Mouse (Mus musculus) heart, adult 9 months (tissue): ENCODE measurements around the gene Zxdc.

Source experiments
- DNase-seq, 2 experiments: peaks; one replicate each; pipeline ENCODE4 v3.0.0; 2022; ENCODE audit warnings: low spot score in 2 of 2

Zxdc gene

DNA sequence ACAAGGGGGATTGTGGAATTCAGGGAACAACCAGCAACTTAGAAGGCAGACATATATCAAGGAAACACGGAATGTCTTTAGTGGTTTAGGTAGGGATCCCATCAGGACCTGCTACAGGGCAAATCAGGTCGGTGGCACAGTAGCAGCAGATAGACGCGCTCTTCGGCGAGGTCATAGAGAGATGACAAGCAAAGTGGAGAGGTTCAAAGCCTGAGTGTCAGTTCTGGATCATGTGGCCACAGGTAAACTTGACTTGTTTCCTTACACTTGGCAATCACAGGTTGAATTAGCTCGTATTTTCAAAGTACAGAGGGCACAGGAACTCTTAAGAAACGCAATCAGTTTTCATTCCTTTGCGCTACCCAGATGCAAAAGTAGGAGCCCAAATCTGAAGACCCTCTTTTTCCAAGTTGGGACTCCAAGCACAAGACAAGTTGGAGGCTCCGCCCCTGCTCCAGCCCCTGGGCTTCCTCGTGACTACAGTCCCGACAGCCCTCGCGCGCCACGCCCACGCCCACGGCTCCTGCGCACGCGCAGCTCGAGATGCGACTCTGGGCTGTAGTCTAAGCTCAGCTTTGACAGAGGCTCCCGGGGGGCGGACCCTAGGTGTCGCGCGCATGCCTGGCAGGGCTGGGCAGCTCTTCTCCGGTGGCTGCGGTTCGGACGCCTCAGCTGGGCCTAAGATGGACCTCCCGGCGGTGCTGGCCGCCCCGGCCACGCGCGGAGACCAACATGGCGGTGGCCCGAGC, at the start of gene Zxdc:
Gene Zxdc, plus strand, starts transcription at position 517 of the 749 bp plus-strand sequence.
- DNase-seq: peak; percentile 99 to 100

DNA sequence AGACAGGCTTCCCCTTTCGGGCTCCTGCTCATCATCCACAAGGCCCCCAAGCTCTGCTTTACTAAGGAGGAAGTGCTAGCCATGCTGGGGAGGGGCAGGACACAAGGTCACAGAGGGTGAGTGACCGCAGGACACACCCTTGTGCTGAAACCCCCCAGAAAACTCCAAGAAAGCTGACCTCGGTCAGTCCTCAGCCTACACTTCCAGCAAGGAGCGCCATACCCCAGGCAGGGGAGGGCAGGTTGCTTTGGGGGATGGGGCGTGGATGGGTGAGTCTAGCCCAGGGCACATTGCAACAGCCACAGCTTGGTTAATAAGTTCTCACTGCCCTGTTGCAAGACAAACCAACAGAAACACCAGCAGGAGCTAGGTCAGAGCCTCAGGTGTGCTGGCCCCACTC, 48.9 kb upstream of the Zxdc start:
- no peak for DNase-seq

DNA sequence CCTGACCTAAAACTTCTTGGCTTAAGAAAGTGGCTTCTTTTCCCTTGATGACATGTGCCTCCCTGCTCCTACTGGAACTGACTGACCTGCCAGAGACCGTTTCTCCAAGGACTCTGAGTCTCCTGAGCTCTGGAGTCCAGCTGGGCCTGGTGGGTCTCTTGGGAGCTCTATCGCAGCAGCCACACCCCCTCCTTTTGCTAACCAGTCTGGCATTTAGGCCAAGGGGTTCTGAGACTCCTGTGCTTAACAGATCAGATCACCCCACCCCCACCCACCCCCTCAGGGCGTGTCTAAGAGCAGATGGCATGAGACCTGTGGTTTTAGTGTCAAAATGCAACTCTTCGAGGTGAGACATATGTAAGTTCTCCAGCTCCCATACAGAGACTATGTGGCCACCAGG, 47.5 kb upstream of the Zxdc start:
- no peak for DNase-seq

DNA sequence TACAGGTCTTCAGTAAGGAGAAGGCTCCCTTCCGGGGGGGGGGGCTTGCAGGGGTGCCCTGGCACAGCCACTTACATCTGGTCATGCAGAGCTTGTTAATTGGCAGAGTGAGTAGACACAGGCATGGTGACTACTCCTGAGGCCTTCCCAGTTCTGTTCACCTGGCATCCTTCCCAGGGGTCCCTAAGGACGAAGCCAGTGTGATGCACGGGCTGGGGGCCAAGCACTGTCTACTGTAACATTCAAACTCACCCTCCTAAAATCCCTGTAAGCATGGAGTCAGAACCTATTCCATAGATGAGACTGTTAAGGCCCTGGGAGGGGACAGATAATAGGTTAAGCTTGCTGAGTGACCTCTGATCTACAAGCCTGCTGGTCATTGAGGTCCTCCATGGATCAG, 45.3 kb upstream of the Zxdc start:
- no peak for DNase-seq

DNA sequence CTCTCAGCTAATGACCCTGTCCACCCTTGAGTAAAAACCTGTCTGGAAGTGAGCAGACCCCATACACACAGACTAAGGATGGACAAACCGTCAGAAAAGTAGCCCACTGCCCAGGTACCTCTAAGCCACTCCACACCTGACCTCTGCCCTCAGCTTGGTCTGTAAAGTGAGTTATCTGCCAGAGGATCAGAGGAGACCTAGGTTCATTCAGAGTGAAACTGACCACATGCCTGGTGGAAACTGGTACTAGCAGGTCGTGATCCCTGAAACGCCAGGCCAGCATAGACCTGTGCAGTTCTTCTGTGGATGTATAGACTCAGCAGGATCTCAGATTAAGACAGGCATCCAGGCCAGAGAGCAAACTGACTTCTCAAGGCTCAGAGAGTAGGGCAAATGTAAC, 44.8 kb upstream of the Zxdc start:
- no peak for DNase-seq

DNA sequence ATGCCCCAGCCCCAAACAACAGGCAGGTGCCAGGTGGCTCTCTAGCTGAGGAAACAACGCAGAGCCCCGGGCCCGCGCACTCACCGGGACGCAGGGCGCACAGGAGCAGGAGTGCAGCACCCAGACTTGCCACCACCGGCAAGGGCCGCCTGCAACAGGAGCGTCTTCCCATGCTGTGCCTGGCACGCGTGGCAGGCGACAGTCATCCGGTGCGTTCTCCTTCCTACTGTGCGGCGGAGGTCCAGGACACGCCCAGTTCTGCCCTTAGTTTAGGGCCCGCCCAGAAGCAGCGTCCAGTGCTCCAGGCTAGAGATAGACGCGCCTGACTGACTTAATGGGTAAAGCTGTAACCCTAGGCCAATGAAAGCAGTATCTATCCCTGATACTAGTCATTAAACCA, 44.3 kb upstream of the Zxdc start, which contains the start of gene Chst13:
Gene Chst13, minus strand, starts transcription at position 195 of the 400 bp plus-strand sequence.
- DNase-seq: no peak

DNA sequence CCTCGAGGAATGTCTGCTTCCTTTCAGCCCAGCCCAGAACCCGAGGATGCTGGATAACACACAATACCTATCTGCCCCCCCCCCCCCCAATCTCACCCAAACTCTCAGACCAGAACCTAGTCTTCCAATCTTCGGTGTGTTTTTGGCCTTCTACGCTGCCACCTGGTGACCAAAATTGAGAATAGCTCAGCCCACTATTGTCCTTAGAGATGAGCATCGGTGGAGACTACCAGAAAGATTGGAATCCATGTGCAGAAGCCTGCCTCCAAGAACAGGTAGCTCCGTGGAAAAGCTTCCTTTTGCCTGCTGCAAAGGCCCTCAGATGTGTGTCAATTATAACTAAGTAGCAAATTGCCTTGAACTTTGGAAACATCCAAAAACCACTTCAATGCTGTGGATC, 41.6 kb upstream of the Zxdc start:
- DNase-seq: no peak

DNA sequence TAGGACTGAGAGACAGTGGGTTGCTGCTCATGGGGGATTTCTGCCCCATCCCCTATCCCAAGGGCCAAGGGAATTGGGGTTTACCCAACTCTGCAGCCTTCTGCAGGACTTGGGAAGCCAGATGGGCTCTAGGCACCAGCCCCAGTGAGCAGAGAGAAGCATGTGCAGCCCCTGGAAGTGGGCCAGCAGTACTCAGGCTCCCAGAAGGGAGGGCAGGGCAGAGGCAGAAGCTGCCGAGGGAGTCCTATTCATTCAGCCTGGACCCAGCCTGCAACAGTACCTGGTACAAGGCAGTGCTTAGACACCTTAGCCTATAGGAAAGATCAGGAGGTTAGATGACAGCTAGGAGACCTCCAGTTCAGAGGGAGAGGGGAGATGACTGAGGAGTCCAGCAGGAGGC, 39.3 kb upstream of the Zxdc start:
- peak; percentile 44 to 47 for DNase-seq

DNA sequence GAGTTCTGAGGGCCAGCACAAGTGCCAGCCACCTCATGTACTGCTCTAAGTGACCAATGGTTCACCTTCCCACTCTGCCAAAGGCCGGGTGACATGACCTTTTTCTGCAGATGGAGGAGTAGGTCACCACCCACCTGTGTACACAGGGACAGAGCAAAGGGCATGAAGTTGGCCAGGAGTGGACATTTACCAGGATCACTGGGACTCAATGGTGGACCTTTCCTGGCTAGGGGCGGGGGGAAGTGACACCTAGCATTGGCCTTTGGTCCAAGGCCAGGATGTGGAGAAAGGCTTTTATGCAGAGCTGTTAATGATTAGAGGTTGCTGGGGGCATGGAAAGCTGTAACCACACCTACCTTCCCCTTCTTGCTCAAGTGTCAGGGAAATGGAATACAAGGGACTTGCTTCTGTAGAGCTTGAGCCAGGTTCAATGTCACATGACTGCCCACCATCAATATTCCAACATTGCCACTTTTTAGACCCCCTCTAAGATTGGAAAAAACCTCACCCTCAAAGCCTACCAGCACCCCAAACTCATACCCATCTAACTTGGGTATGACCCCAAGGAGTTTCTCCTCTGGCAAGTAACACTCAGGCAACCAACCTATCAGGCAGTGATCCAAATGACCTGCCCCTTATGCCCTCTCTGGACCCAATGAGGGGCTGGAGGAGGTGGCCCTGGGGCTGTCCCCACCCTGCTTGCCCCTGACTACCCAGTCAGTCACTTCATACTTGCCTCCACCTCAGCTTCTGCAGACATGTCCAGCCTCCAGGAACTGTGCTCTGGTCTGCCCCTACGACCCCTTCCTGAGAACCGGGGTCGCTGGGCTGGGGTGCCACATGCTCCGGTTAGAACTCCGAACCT, 36.5 kb upstream of the Zxdc start, which contains the start of gene Uroc1:
Gene Uroc1, plus strand, starts transcription at position 724 of the 865 bp plus-strand sequence.
- no peak for DNase-seq

DNA sequence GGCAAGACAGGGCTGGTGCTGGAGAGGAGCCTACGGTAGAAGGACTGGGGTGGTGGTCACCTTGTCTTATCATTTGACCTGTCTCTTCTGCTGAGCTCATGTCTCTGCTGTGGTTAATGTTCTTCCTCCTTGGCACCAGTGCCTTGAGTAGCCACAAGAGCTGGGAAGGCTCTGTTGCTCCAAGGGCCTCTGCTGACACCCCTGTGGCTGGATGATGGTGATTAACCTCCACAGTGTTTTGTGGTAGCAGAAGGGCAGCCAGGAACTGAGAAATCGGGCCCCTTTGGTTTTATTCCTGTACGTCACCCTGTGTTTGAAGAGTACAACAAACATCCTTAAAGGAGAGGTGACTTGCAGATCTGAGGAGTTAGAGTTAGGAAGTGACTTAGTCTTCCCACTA, 35.0 kb upstream of the Zxdc start:
- no peak for DNase-seq

DNA sequence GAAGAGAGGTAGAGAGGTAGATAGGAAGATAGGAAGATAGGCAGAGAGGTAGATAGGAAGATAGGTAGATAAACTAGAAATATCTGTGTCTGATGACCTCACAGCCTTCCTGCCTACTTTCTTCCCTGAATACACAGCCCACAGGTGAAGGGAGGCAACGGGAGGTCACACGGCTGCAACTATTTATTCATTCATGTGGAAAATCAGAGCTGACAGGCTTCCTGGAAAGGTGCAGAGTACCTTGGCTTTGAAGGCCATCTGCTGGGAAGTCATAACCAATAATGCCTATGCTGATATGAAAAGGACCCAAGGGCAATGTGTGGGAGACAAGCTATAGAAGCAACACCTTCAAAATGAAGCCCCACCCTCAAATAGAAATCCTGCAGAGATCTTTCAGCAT, 26.9 kb upstream of the Zxdc start:
- DNase-seq: no peak

DNA sequence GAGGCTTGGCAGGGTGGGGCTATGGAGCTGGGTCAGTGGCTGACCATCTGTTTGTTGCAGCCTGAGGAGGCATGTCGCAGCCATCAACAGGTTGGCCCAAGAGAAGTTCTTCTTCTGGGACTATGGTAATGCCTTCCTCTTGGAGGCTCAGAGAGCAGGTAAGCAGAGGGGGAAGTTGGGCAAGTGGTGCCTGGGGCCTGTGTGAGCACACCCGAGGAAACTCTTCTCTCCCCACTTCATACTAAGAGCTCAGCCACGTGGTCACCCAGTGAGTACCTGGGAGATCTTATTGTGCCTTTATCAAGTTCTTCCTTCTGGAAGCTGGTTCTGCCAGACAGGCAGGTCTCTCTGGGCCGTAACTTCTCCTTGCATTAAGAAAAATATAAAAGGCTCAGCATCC, 22.1 kb upstream of the Zxdc start:
- DNase-seq: no peak

DNA sequence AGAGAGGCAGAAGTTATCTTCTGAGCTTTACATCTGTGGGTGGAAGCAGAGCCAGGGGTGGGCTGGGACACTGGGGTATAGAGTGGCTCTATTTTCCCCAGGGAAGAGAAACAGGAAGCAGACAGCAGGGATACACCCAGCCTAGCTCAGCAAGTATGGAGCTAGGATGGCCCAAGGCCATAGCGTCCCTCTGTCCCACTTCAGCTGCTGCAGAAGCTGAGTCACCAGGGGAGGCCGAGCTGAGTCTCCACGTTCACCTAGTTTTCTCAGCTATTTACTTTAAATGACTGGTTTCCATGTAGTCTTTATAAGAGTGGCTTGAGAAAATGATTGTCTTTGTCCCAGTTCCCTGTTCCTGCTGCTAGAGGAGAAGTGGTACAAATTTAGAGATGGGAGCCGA, 20.8 kb upstream of the Zxdc start:
- no peak for DNase-seq

DNA sequence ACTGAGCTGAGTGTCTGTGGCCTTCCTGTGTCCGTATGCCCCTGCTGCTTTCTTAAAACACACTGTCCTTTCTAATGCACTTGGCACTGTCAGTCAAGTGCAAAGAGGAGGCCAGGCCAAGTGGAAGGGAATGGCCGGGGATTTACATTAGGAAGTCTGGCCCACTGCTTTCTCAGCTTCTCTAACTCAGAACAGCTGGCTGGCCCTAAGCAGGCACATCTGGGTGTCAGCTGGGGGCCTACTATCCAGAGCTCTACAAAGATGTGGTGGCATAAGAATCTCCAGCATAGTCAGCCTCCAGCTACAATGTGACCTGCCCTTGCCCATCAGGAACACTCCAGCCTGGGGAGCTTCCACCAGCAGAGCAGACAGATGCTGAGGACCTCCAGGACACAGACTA, 19.3 kb upstream of the Zxdc start:
- no peak for DNase-seq

DNA sequence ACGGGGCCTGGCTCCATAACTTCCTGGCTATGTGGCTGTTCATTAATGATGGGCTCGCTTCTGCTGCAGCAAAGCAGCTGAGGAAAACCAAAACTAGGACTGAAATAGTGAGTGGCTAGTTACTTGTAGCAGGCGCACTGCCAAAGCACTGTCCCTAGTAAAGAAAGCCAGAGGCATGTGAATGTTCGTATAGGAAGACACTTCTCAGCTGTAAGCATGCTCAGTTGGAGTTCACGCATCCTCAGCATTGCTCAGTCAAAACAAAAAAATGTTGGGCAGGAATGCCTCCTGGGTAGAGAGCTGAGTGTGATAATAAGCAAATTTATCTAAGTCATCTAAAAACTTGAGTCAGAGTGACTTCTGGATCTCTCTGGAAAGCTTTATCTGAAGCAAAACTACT, 11.2 kb upstream of the Zxdc start:
- DNase-seq: no peak

DNA sequence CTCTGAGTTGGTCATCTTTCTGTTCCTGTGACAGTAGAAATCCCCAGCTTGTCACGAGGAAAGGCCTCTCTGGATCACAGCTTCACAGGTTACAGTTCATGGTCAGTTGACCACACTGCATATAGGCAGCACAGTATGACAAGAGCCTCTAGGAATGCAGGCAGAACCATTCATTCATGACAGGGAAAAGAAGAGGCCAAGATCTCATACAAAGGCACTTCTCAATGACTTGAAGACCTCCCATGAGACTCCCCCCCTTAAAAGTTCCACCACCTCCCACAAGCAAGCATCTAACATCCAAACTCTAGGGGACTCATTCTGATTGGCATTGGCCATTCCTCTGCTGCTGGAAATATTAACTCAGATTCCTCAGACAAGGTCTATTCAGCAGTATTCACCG, 9.8 kb upstream of the Zxdc start:
- DNase-seq: no peak

DNA sequence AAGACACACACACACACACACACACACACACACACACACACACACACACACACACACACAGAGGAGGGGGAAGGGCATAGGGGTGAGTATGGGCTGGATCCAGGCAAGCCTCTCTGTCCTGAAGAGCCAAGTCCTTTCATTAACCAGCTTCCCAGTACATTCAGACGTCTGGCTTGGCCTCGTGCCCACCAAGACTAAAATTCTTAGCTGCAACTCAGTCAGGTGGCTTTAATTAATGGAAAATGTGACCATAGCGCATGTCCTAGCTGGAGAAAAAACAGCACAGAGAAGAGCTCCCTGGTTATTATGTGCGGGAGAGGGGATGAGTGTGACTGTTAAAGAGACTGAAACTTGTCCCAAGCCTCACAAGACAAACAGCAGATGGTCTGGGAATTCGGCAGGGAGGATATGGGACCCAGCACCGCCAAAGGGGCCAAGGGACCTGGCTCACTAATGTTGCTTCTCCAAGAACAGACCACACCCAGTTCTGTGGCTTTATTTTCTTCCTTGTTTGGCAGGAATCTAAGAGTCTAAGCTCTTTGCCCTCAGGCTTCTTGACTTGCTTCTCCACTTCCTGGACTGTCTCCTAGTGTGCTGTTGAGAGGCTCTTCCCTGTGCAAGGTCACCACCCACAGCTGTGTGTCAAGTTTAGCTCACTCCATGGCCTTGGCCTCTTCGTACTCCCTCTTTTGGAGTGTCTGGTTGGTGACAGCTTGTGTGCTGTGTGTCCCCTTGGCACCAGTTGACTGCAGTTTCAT, 9.1 kb upstream of the Zxdc start:
- peak; percentile 81 to 84 for DNase-seq

DNA sequence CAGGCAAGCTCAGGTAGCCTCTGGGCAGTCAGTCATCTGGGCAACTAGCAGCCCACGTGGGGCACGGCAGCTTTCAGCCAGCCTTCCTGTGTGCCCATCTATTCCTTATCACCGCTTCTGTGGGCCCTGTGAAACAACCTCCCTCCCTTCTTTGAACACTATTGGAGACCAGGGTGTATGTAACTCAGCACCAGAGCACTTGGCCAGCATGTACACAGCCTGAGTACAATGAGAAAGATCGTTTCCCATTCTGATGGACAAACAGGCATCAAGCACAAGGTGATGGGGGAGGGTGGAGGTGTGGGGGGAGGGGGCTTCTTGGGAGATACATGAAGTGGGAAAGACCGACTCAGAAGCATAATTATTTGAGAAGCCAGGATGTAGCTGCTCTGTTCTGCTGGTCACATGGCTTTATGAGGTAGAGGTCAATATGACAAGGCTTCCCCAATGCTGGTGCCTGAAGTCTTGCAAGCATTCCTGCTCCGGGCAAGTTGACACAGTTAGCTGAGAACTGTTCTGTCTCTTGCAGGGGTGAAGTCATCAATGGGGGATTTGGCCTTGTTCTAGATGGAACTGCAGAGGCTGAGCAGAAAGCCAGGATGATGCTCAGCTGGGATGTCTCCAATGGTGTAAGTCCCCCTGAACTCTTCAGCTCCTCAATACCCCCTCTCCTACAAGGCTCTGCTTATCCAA, 8.2 kb upstream of the Zxdc start:
- DNase-seq: no peak

DNA sequence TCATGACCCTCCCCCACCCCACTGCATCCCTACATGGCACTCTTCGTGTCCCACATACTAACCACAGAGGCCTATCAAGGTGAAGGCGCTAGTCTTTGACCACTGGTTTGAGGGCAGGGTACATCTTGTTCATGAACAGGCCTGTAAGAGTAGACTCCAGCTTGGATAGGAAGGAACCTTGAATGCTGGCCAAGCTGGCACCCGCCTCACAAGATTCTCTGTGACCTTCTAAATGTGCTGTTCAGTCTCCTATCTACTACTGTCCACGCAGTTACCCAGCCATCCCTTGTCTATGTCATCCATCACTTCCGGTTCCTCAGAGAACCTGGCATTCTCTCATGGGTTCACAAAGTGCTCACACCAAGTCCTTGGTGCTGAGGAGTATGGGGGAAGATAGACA, 6.0 kb upstream of the Zxdc start:
- no peak for DNase-seq

DNA sequence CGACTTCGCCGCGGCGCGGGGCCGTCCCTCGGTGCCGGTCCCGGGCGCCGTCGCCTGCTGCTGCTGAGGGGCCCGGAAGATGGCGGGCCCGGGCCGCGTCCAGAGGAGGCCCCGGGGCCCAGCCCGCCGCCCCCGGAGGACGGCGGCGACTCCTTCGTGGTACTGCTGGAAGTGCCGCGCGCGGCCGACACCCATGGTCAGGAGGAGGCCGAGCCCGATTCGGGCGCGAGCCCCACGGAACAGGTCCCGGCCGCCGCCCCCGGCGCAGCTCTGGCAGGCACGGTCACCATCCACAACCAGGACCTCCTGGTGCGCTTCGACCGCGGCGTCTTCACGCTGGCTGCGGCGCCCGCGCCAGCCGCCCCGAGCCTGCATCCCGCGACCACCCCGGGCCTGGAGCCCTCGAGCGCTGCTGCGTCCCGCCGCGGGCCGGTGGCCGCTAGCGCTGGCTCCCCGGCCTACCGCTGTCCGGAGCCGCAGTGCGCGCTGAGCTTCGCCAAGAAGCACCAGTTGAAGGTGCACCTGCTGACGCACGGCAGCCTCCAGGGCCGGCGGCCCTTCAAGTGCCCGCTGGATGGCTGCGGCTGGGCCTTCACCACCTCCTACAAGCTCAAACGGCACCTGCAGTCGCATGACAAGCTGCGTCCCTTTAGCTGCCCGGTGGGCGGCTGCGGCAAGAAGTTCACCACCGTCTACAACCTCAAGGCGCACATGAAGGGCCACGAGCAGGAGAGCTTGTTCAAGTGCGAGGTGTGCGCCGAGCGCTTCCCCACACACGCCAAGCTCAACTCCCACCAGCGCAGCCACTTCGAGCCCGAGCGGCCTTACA, 647 bp downstream of the Zxdc start:
- peak in 1 of 2 experiments; percentile 16 for DNase-seq

DNA sequence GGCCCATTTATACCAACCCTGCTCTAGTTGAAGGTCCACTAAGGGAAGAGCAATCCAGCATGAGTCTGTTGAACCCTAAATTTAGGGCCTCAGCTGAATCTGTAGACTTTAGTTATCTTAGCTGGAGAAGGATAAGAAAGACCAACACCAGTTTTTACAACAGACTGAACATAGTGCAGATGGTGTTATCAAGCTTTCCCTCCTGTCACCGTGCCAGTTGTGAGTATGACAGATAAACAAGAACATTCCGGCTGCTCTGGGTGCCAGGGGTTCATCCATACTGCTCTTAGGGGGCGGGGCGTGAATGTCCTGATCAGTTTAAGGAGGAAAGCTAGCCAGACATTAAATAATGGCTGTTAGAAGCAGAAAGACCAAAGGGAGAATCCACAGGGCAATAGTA, 5.4 kb downstream of the Zxdc start:
- DNase-seq: no peak
